Mouse (Mus musculus): ENCODE measurements around the gene Olfm1. TPM values are rescaled to one million over a fixed set of nuclear protein-coding genes. Genes with fewer than 3 reads are reported as not detected.
A peak's percentile ranks its signal among the peaks of the same experiment; 100 is the strongest.

Olfm1 gene
- polyA plus RNA-seq, 1 experiment from 2014 or later = 4.9 TPM

DNA sequence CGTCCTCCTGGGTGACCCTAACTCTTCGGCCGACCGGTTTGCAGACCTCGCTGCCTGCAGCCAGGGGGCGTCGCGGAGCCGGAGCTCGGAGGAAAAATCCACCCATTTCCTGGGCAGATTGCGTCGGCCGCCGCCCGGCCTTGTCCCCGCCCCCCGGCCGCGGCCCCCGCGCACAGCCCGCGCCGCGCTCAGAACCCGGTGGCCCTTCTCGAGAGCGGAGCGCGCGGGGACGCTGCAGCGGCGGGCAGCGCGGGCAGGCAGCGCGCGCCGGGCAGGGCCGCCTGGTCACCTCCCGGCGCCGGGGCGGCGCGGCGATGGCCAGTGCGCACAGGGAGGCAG is 12.6 kb downstream of the Olfm1 start:
- peak overlapping the region; percentile 85 for H3K9ac ChIP-seq
- peak overlapping the region; percentile 94 for H3K4me2 ChIP-seq
- peak; percentile 23; the same call in 1 of the 2 replicates for ATAC-seq (ENCODE audit: extremely low read depth, insufficient number of reproducible peaks, low FRiP score, low TSS enrichment)
- H3K4me3 ChIP-seq = peak overlapping the region; percentile 63
- no peaks in the 10 kb centered on the region for H3K9me3 ChIP-seq
- no peaks in the 10 kb centered on the region for H3K36me3 ChIP-seq
- no peak overlapping the region for H3K27ac ChIP-seq (replicated peaks)
- H3K4me1 ChIP-seq = peaks cover 21% of the 10 kb centered on the region
- under 1% methylated on average over 37 of the region's 49 CpGs for WGBS
- peaks cover 85% of the 10 kb centered on the region for H3K27me3 ChIP-seq (replicated peaks)

DNA sequence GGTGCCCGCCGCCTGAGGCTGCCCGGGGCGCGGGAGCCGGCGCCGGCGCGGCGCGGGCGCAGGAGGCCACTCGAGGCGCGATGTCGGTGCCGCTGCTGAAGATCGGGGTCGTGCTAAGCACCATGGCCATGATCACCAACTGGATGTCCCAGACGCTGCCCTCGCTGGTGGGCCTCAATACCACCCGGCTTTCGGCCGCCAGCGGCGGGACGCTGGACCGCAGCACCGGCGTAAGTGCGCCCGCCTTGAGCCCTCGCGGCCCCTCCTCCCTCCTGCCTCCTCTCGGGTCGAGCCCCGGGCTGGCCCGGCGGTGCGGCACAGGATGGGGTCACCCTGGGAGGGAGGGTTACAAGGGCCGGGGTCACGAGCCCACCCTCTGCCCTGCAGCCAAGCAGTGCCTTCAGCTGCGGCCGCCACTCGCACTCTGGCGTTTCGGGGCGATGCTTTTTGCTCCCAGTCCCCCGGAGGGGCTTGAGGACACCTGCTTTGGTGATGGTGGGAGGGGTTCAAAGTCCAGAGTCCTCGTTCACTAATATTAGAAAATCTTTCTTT is 13.2 kb downstream of the Olfm1 start:
- Histone ChIP-seq H3K27ac (replicated peaks) (no peak overlapping the region), H3K36me3 (no peaks in the 10 kb centered on the region), H3K9me3 (no peaks in the 10 kb centered on the region), H3K4me1 (peaks cover 21% of the 10 kb centered on the region), H3K27me3 (replicated peaks) (peaks cover 84% of the 10 kb centered on the region), H3K4me3 (peak overlapping the region; percentile 63), H3K9ac (peak overlapping the region; percentile 85), H3K4me2 (peak overlapping the region; percentile 94)
- no peak for ATAC-seq (ENCODE audit: extremely low read depth, insufficient number of reproducible peaks, low FRiP score, low TSS enrichment)
- WGBS = 1% methylated on average over 51 of the region's 51 CpGs

DNA sequence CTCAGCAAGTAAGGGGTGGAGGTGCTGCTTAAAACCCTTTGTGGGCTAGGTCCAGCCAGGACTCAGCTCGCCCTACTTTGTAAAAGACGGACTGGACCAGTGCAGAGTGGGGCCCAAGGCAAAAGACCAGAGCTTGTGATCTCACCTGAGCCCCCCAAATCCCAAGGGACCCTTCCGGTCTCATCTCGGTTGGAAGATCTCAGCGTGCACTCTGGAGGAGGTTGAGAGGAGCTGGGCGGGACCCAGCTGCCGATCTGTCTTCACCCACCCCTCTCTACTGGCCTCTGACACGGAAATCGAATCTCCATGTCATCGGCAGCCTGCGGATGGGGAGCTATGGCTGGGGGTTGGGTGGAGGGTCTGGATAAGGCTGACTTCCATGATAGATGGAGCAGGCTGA is 13.7 kb downstream of the Olfm1 start:
- H3K9me3 ChIP-seq = no peaks in the 10 kb centered on the region
- no peak overlapping the region for H3K27ac ChIP-seq (replicated peaks)
- H3K4me2 ChIP-seq = peak overlapping the region; percentile 94
- peaks cover 84% of the 10 kb centered on the region for H3K27me3 ChIP-seq (replicated peaks)
- no peak for ATAC-seq (ENCODE audit: extremely low read depth, insufficient number of reproducible peaks, low FRiP score, low TSS enrichment)
- WGBS = 4% methylated on average over 11 of the region's 11 CpGs
- peak overlapping the region; percentile 63 for H3K4me3 ChIP-seq
- H3K4me1 ChIP-seq = peaks cover 21% of the 10 kb centered on the region
- no peaks in the 10 kb centered on the region for H3K36me3 ChIP-seq
- H3K9ac ChIP-seq = peak overlapping the region; percentile 85

- Histone ChIP-seq H3K4me1 (peaks cover 21% of the 10 kb centered on the region), H3K27ac (replicated peaks) (no peak overlapping the region), H3K4me2 (no peak overlapping the region), H3K36me3 (no peaks in the 10 kb centered on the region), H3K9ac (no peak overlapping the region), H3K9me3 (no peaks in the 10 kb centered on the region), H3K4me3 (no peak overlapping the region), H3K27me3 (replicated peaks) (peaks cover 85% of the 10 kb centered on the region)
- no peak for ATAC-seq (ENCODE audit: extremely low read depth, insufficient number of reproducible peaks, low FRiP score, low TSS enrichment)
- 80% methylated on average over 3 of the region's 3 CpGs for WGBS
Observed at GRCm38 (mm10) chr2:28207200-28207750, 14.5 kb downstream of the Olfm1 start.

DNA sequence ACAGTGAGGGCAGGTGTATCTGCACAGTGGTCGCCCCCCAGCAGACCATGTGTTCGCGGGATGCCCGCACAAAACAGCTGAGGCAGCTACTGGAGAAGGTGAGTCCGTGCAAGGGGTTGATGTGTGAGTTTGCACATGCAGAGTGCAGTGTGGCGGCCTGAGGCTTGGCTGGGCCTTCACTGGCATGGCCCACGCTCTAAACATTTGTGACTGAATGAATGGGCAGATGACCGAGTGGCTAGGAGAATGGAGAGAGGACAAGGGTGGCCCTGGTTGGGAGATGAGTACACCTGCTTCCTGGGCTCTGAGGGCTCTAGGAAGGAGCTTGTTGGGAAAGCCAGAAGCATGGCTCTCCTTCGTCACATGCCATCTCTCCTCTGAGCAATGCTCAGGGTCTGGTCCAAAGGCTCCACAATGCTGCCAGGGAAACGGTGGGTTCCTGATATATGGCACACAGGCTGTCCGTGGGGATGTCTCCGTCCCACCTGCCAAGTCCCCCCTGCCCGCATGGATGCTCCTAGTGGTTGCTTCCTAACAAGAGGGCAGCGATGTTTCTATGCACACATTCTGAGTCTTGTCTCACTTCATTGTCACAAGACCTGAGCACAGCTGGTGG is 15.4 kb downstream of the Olfm1 start:
- Histone ChIP-seq H3K36me3 (no peaks in the 10 kb centered on the region; the same call in 1 of the 2 replicates), H3K27me3 (replicated peaks) (peaks cover 84% of the 10 kb centered on the region), H3K9ac (no peak overlapping the region), H3K4me3 (no peak overlapping the region), H3K4me2 (no peak overlapping the region), H3K9me3 (no peaks in the 10 kb centered on the region), H3K27ac (replicated peaks) (no peak overlapping the region), H3K4me1 (peaks cover 26% of the 10 kb centered on the region)
- WGBS = 85% methylated on average over 14 of the region's 14 CpGs
- ATAC-seq (ENCODE audit: extremely low read depth, insufficient number of reproducible peaks, low FRiP score, low TSS enrichment) = no peak

GRCm38 (mm10) chr2:28209211-28209610 is 16.4 kb downstream of the Olfm1 start:
- WGBS = 83% methylated on average over 5 of the region's 5 CpGs
- H3K27me3 ChIP-seq (replicated peaks) = peaks cover 79% of the 10 kb centered on the region

DNA sequence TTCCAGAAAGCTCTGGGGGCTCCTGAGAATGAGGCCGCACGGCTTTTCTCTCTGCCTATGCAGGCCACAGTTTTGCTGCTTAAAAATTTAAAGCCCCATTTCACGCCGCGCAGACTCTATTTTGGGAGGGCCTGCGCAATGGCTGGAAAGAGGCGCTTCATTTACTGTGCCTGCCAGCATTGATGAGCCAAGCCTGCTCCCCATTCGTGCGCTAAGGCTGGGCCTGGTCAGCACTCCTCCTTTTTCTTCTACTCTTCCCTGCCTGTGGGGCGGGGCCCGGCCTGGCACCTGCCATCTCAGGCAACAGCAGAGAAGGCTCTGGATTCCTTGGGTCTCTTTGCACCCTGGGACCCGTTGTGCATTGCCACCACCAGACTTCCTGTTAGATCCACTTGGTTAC is 16.9 kb downstream of the Olfm1 start:
- H3K9ac ChIP-seq = no peak overlapping the region
- ATAC-seq (ENCODE audit: extremely low read depth, insufficient number of reproducible peaks, low FRiP score, low TSS enrichment) = no peak
- H3K4me3 ChIP-seq = no peak overlapping the region
- H3K4me1 ChIP-seq = peaks cover 21% of the 10 kb centered on the region
- peaks cover 76% of the 10 kb centered on the region for H3K27me3 ChIP-seq (replicated peaks)
- no peaks in the 10 kb centered on the region; the same call in 1 of the 2 replicates for H3K36me3 ChIP-seq
- no peak overlapping the region for H3K27ac ChIP-seq (replicated peaks)
- WGBS = 85% methylated on average over 12 of the region's 12 CpGs
- H3K4me2 ChIP-seq = no peak overlapping the region
- no peaks in the 10 kb centered on the region for H3K9me3 ChIP-seq

More at GRCm38 (mm10) chr2:28209211-28209610, 16.4 kb downstream of the Olfm1 start:
- no peak for ATAC-seq (ENCODE audit: extremely low read depth, insufficient number of reproducible peaks, low FRiP score, low TSS enrichment)
- Histone ChIP-seq H3K27ac (replicated peaks) (no peak overlapping the region), H3K4me3 (no peak overlapping the region), H3K36me3 (no peaks in the 10 kb centered on the region; the same call in 1 of the 2 replicates), H3K4me2 (no peak overlapping the region), H3K9me3 (no peaks in the 10 kb centered on the region), H3K4me1 (peaks cover 26% of the 10 kb centered on the region), H3K9ac (no peak overlapping the region)

DNA sequence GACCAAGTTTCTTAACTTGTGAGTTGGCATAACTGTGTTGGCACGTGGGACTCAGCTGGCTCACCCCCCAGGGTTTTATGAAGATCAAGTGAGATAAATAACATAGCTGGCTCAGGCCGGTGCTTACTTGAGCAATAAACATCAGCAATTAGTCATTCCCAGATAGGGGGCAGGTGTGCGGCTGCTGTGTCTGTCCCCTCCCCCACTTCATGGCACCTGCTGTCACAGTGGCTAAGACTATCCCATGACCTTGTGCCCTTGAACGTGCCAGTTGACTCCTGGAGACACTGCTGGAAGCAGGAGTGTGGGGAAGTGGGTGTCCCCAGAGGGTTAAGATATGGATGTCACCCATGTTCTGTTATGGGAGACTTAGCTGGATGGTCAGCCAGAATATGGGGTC is 17.5 kb downstream of the Olfm1 start:
- H3K4me3 ChIP-seq = no peak overlapping the region
- no peaks in the 10 kb centered on the region for H3K9me3 ChIP-seq
- ATAC-seq (ENCODE audit: extremely low read depth, insufficient number of reproducible peaks, low FRiP score, low TSS enrichment) = no peak
- H3K27ac ChIP-seq (replicated peaks) = no peak overlapping the region
- H3K4me1 ChIP-seq = peaks cover 15% of the 10 kb centered on the region
- H3K9ac ChIP-seq = no peak overlapping the region
- H3K4me2 ChIP-seq = no peak overlapping the region
- 59% methylated on average over 4 of the region's 4 CpGs for WGBS
- peaks cover 71% of the 10 kb centered on the region for H3K27me3 ChIP-seq (replicated peaks)
- H3K36me3 ChIP-seq = peaks cover 5% of the 10 kb centered on the region

GRCm38 (mm10) chr2:28211531-28212281 is 18.9 kb downstream of the Olfm1 start:
- peaks cover 6% of the 10 kb centered on the region for H3K4me1 ChIP-seq
- 63% methylated on average over 22 of the region's 22 CpGs for WGBS
- H3K9me3 ChIP-seq = no peaks in the 10 kb centered on the region
- ATAC-seq (ENCODE audit: extremely low read depth, insufficient number of reproducible peaks, low FRiP score, low TSS enrichment) = no peak
- no peak overlapping the region for H3K27ac ChIP-seq (replicated peaks)
- H3K4me3 ChIP-seq = no peak overlapping the region
- peaks cover 9% of the 10 kb centered on the region for H3K36me3 ChIP-seq
- peaks cover 60% of the 10 kb centered on the region for H3K27me3 ChIP-seq (replicated peaks)
- no peak overlapping the region for H3K9ac ChIP-seq
- H3K4me2 ChIP-seq = no peak overlapping the region

DNA sequence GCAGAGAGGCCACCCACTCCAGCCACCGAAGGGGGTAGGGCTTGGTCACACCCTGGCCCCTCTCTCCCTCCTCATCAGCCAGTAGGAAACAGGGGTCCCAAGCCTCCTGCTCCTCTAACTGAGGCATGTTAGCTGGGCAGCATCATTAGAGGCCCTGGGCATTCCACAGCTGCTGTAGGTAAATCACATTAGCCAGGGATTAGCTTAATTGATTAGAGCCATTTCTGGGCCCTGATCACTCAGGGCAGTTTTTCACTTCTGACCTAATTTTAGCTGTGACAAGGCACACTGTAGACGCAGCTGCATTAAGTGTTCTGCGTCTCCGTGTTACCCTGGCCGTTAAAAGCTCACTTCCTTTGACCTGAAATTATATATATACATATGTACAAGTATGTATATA is 20.1 kb downstream of the Olfm1 start:
- no peak overlapping the region for H3K9ac ChIP-seq
- ATAC-seq (ENCODE audit: extremely low read depth, insufficient number of reproducible peaks, low FRiP score, low TSS enrichment) = no peak
- no peaks in the 10 kb centered on the region for H3K9me3 ChIP-seq
- H3K27ac ChIP-seq (replicated peaks) = no peak overlapping the region
- peaks cover 48% of the 10 kb centered on the region for H3K27me3 ChIP-seq (replicated peaks)
- no peak overlapping the region for H3K4me3 ChIP-seq
- H3K4me2 ChIP-seq = no peak overlapping the region
- H3K4me1 ChIP-seq = peaks cover 5% of the 10 kb centered on the region; the same call in 1 of the 2 replicates
- peaks cover 9% of the 10 kb centered on the region for H3K36me3 ChIP-seq
- 50% methylated on average over 5 of the region's 5 CpGs for WGBS

DNA sequence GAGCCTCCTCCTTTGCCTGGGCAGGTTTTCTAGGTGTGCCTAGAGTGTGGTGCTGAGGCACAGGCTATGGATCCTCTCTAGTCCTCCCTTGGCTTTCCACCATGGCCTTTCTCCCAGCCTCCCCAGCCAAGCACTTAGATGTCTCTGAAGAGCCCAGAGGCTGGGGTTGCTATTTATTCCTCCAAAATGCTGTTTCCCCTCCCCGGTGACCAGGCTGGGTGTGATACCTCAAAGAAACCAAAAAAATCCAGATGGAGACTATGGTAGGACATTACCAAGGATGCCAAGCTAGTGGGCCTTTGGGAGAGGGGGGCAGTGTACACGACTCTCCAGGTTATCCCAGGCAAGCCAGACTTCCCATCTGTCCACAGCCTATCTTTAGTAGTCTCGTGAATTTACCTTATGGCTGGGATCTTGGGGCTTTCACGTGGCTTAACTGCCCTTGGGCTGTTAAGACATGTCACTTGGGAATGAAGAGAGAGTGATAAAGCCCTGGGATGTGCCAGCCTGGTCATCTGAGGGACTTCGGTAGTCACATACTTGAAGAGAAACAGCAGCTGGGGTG is 23.5 kb downstream of the Olfm1 start:
- H3K4me3 ChIP-seq = no peak overlapping the region
- H3K36me3 ChIP-seq = peaks cover 9% of the 10 kb centered on the region
- no peak overlapping the region for H3K4me2 ChIP-seq
- H3K27ac ChIP-seq (replicated peaks) = no peak overlapping the region
- WGBS = 63% methylated on average over 5 of the region's 5 CpGs
- H3K4me1 ChIP-seq = peaks cover 26% of the 10 kb centered on the region
- ATAC-seq (ENCODE audit: extremely low read depth, insufficient number of reproducible peaks, low FRiP score, low TSS enrichment) = no peak
- H3K27me3 ChIP-seq (replicated peaks) = peaks cover 25% of the 10 kb centered on the region
- H3K9me3 ChIP-seq = no peaks in the 10 kb centered on the region
- H3K9ac ChIP-seq = no peak overlapping the region
